Mouse (Mus musculus): Measurements from ENCODE around the gene Scn3a. TPM values are rescaled to one million over a fixed set of nuclear protein-coding genes. Genes with fewer than 3 reads are reported as not detected.

Gene Scn3a
- polyA plus RNA-seq, 1 experiment = 0.05 TPM

DNA sequence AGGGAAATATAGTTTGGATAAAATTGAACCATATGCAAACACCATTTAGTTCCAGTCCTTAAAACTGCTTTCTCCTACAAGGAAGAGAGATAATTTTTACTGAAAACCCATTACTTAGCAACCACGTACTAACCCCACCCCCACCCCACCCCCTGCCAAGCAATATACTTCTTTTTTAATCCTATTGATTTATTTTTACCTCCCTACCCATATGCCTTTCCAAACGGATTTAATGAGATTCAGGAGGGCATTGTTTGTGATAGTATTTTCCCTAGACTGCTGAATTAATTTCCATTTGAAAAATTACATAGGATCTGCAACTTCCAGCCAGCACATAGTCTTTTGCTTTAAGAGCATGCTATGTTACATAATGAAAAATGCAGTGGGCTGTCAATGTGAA is 152.1 kb downstream of the Scn3a start:
- H3K79me2 ChIP-seq (ENCODE audit: control insufficient read depth, insufficient read depth) = no peaks in the 10 kb centered on the region
- TF ChIP-seq MYOD1 (IDR thresholded peaks at IDR 0.05; ENCODE audit: control insufficient read depth in 1 of 3, insufficient read length in 2 of 3, low read depth in 2 of 3) = no peak
- no peak for TF ChIP-seq TCF3 (IDR thresholded peaks at IDR 0.05; ENCODE audit: insufficient read length, low read depth)
- TF ChIP-seq E2F4 (IDR thresholded peaks at IDR 0.05; ENCODE audit: insufficient read depth) = no peak
- no peak for TF ChIP-seq TCF12 (IDR thresholded peaks at IDR 0.05; ENCODE audit: insufficient read depth, poor library complexity, severe bottlenecking)
- no peak for TF ChIP-seq POLR2AphosphoS2 (IDR thresholded peaks at IDR 0.05; ENCODE audit: insufficient read length, low read depth)
- TF ChIP-seq MYOG (IDR thresholded peaks at IDR 0.05; ENCODE audit: control insufficient read depth in 1 of 3, insufficient read depth in 1 of 3, insufficient read length in 2 of 3, low read depth in 2 of 3) = no peak
- no peak for TF ChIP-seq USF1 (IDR thresholded peaks at IDR 0.05; ENCODE audit: low read depth)
- no peak for TF ChIP-seq CEBPB (IDR thresholded peaks at IDR 0.05; ENCODE audit: insufficient read depth, poor library complexity, severe bottlenecking)
- no peak for TF ChIP-seq REST (IDR thresholded peaks at IDR 0.05; ENCODE audit: insufficient read depth, insufficient read length)
- no peak for TF ChIP-seq MAX (IDR thresholded peaks at IDR 0.05; ENCODE audit: low read depth)
- no peak for TF ChIP-seq POLR2A (IDR thresholded peaks at IDR 0.05; ENCODE audit: insufficient read length, low read depth)
- no peak overlapping the region for H3K4me3 ChIP-seq
- no peaks in the 10 kb centered on the region for H3K36me3 ChIP-seq (ENCODE audit: control insufficient read depth, insufficient read depth)
- H3K4me2 ChIP-seq (ENCODE audit: low read depth) = peak overlapping the region; percentile 92
- H3ac ChIP-seq (ENCODE audit: control insufficient read depth, insufficient read length) = no peak overlapping the region
- no peaks in the 10 kb centered on the region for H3K27me3 ChIP-seq (ENCODE audit: control insufficient read depth, insufficient read depth, insufficient read length)

DNA sequence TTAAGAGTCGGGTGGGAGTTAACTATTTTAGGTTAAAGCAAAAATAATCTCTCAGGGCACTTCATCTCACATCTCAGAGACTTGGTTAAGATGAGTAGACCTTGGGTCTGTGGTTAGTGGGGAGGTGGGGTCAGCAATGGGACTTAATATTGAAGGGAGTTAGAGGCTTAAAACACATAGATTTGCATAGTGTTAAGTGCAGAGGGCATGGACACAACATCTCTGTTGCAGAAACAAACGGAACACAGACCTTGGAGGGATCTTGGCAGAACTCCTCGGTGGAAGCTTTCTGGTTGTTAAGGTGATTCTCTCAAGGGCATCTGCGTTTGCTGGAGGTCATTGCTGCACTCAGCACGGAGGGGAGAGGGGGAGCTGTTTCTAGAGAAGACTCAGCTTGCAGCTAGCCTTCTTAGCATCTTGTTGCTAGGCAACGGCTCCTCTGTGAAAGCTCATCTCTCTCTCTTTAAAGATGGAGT is 152.6 kb downstream of the Scn3a start:
- Histone ChIP-seq H3K36me3 (ENCODE audit: control insufficient read depth, insufficient read depth) (no peaks in the 10 kb centered on the region), H3K27me3 (ENCODE audit: control insufficient read depth, insufficient read depth, insufficient read length) (no peaks in the 10 kb centered on the region), H3K79me2 (ENCODE audit: control insufficient read depth, insufficient read depth) (no peaks in the 10 kb centered on the region), H3K4me2 (ENCODE audit: low read depth) (peak overlapping the region; percentile 92), H3ac (ENCODE audit: control insufficient read depth, insufficient read length) (no peak overlapping the region), H3K4me3 (no peak overlapping the region)
- no peak for TF ChIP-seq POLR2A (IDR thresholded peaks at IDR 0.05; ENCODE audit: insufficient read length, low read depth)
- no peak for TF ChIP-seq POLR2AphosphoS2 (IDR thresholded peaks at IDR 0.05; ENCODE audit: insufficient read length, low read depth)
- TF ChIP-seq E2F4 (IDR thresholded peaks at IDR 0.05; ENCODE audit: insufficient read depth) = no peak
- TF ChIP-seq MYOD1 (IDR thresholded peaks at IDR 0.05; ENCODE audit: control insufficient read depth in 1 of 3, insufficient read length in 2 of 3, low read depth in 2 of 3) = no peak
- no peak for TF ChIP-seq TCF12 (IDR thresholded peaks at IDR 0.05; ENCODE audit: insufficient read depth, poor library complexity, severe bottlenecking)
- no peak for TF ChIP-seq TCF3 (IDR thresholded peaks at IDR 0.05; ENCODE audit: insufficient read length, low read depth)
- no peak for TF ChIP-seq MYOG (IDR thresholded peaks at IDR 0.05; ENCODE audit: control insufficient read depth in 1 of 3, insufficient read depth in 1 of 3, insufficient read length in 2 of 3, low read depth in 2 of 3)
- TF ChIP-seq MAX (IDR thresholded peaks at IDR 0.05; ENCODE audit: low read depth) = no peak
- TF ChIP-seq USF1 (IDR thresholded peaks at IDR 0.05; ENCODE audit: low read depth) = no peak
- no peak for TF ChIP-seq SRF (IDR thresholded peaks at IDR 0.05; ENCODE audit: control insufficient read depth, insufficient read length, low read depth)
- TF ChIP-seq REST (IDR thresholded peaks at IDR 0.05; ENCODE audit: insufficient read depth, insufficient read length) = no peak
- no peak for TF ChIP-seq CEBPB (IDR thresholded peaks at IDR 0.05; ENCODE audit: insufficient read depth, poor library complexity, severe bottlenecking)

DNA sequence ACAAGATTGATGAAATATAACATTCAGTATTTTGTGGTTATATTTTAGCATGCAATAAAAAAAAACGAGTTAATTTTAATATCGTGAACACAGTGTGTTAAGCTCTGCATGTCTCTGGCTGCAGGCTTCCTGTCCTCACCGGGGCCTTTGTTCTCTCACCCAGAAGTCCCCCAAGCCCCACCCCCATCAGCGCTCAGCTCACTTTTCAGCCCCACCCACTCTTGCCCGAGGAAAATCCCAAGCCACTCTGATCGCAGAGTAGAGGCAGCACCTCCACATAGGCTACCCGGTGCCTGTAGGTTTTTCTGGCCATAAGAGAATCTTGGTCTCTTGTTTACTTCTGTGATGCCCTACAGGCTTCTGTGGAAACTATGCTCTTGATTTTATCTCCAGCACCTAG is 153.2 kb downstream of the Scn3a start:
- no peak overlapping the region for H3ac ChIP-seq (ENCODE audit: control insufficient read depth, insufficient read length)
- TF ChIP-seq MAX (IDR thresholded peaks at IDR 0.05; ENCODE audit: low read depth) (no peak), REST (IDR thresholded peaks at IDR 0.05; ENCODE audit: insufficient read depth, insufficient read length) (no peak), TCF3 (IDR thresholded peaks at IDR 0.05; ENCODE audit: insufficient read length, low read depth) (no peak), E2F4 (IDR thresholded peaks at IDR 0.05; ENCODE audit: insufficient read depth) (no peak), USF1 (IDR thresholded peaks at IDR 0.05; ENCODE audit: low read depth) (no peak), POLR2A (IDR thresholded peaks at IDR 0.05; ENCODE audit: insufficient read length, low read depth) (no peak), CEBPB (IDR thresholded peaks at IDR 0.05; ENCODE audit: insufficient read depth, poor library complexity, severe bottlenecking) (no peak), SRF (IDR thresholded peaks at IDR 0.05; ENCODE audit: control insufficient read depth, insufficient read length, low read depth) (no peak), MYOD1 (IDR thresholded peaks at IDR 0.05; ENCODE audit: control insufficient read depth in 1 of 3, insufficient read length in 2 of 3, low read depth in 2 of 3) (no peak), TCF12 (IDR thresholded peaks at IDR 0.05; ENCODE audit: insufficient read depth, poor library complexity, severe bottlenecking) (no peak), POLR2AphosphoS2 (IDR thresholded peaks at IDR 0.05; ENCODE audit: insufficient read length, low read depth) (no peak), MYOG (IDR thresholded peaks at IDR 0.05; ENCODE audit: control insufficient read depth in 1 of 3, insufficient read depth in 1 of 3, insufficient read length in 2 of 3, low read depth in 2 of 3) (no peak)
- peak overlapping the region; percentile 92 for H3K4me2 ChIP-seq (ENCODE audit: low read depth)
- no peaks in the 10 kb centered on the region for H3K79me2 ChIP-seq (ENCODE audit: control insufficient read depth, insufficient read depth)
- no peaks in the 10 kb centered on the region for H3K27me3 ChIP-seq (ENCODE audit: control insufficient read depth, insufficient read depth, insufficient read length)
- no peaks in the 10 kb centered on the region for H3K36me3 ChIP-seq (ENCODE audit: control insufficient read depth, insufficient read depth)
- no peak overlapping the region for H3K4me3 ChIP-seq

DNA sequence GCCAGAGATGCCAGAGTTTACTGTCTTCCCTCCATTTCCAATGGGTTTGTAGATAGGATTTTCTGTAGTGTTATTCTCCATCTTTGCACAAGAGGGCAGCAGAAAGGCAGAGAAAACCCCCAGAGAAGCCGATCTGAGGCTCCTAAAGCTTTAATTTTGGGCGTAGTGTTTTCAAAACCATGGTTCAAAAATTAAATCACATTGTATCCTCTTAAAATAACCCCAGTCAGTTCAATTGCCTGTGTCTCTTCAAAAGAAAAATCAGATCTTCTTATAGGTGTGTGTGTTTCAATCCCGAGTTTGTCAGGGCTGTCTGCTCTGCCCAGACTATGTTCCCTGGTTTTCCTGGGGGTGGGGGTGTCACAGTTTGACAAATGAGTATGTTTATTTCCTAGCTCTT is 153.7 kb downstream of the Scn3a start:
- H3K79me2 ChIP-seq (ENCODE audit: control insufficient read depth, insufficient read depth) = no peaks in the 10 kb centered on the region
- H3K4me3 ChIP-seq = no peak overlapping the region
- no peaks in the 10 kb centered on the region for H3K27me3 ChIP-seq (ENCODE audit: control insufficient read depth, insufficient read depth, insufficient read length)
- no peak overlapping the region for H3ac ChIP-seq (ENCODE audit: control insufficient read depth, insufficient read length)
- TF ChIP-seq SRF (IDR thresholded peaks at IDR 0.05; ENCODE audit: control insufficient read depth, insufficient read length, low read depth) (no peak), POLR2AphosphoS2 (IDR thresholded peaks at IDR 0.05; ENCODE audit: insufficient read length, low read depth) (no peak), TCF12 (IDR thresholded peaks at IDR 0.05; ENCODE audit: insufficient read depth, poor library complexity, severe bottlenecking) (no peak), MYOD1 (IDR thresholded peaks at IDR 0.05; ENCODE audit: control insufficient read depth in 1 of 3, insufficient read length in 2 of 3, low read depth in 2 of 3) (no peak)
- peak overlapping the region; percentile 92 for H3K4me2 ChIP-seq (ENCODE audit: low read depth)
- no peaks in the 10 kb centered on the region for H3K36me3 ChIP-seq (ENCODE audit: control insufficient read depth, insufficient read depth)

Other genes starting within 250 kb of the Scn3a start
- gene Slc38a11, start 203.6 kb downstream of the Scn3a start, polyA plus RNA-seq (2012; fragmentation: generic; extraction: Trizol) = not detected
- 0.18 TPM for gene Scn2a, start 53.1 kb upstream of the Scn3a start, polyA plus RNA-seq (2012; fragmentation: generic; extraction: Trizol)

Data from myocyte (in vitro differentiated cells).